ENCODE assay signal across 8 mouse cellular contexts in genomic region chr9:122922436-122922835, GRCm38 (mm10). TPM values are rescaled to one million over a fixed set of nuclear protein-coding genes. Genes with fewer than 3 reads are reported as not detected.
DNase-seq lines count a peak whose midpoint lies in the region; ATAC-seq and TF ChIP-seq lines count a peak whose summit lies in the region.

No protein-coding gene starts in this region.

- no peaks in the 10 kb centered on the region for H3K27me3 ChIP-seq in lung, embryonic 14.5 days (ENCODE audit: insufficient read depth, low read length)
- H3K27me3 ChIP-seq in forebrain, embryonic 14.5 days (replicated peaks; ENCODE audit: control insufficient read depth, insufficient read depth, low read length), result no peaks in the 10 kb centered on the region
- 0 out of 2 replicates have a peak, but pooled peaks cover 8% of the 10 kb centered on the region for H3K27me3 ChIP-seq in limb, embryonic 13.5 days
- H3K27me3 ChIP-seq in small intestine, adult 2 months (ENCODE audit: control insufficient read depth, insufficient read depth, low read length), result peaks cover 5% of the 10 kb centered on the region; the same call in 1 of the 2 replicates

- H3K9ac ChIP-seq in lung, embryonic 14.5 days, result peak overlapping the region; percentile 94
- peak overlapping the region; percentile 98 for H3K9ac ChIP-seq in forebrain, embryonic 14.5 days (ENCODE audit: low read length)
- peak overlapping the region; percentile 95; the same call in 1 of the 2 replicates for H3K9ac ChIP-seq in limb, embryonic 13.5 days

- peak overlapping the region; percentile 74 for H3K4me2 ChIP-seq in lung, embryonic 14.5 days
- peak overlapping the region; percentile 58 for H3K4me2 ChIP-seq in forebrain, embryonic 14.5 days (ENCODE audit: low read length)
- H3K4me2 ChIP-seq in limb, embryonic 13.5 days (replicated peaks), result peak overlapping the region; percentile 67

- H3K9me3 ChIP-seq in lung, embryonic 14.5 days (ENCODE audit: low read depth, low read length), result no peaks in the 10 kb centered on the region
- no peaks in the 10 kb centered on the region for H3K9me3 ChIP-seq in forebrain, embryonic 14.5 days (replicated peaks; ENCODE audit: control insufficient read depth, low read length)
- H3K9me3 ChIP-seq in limb, embryonic 13.5 days, result no peaks in the 10 kb centered on the region

- H3K4me1 ChIP-seq in lung, embryonic 14.5 days (ENCODE audit: insufficient read depth), result peaks cover 4% of the 10 kb centered on the region; the same call in 1 of the 2 replicates
- H3K4me1 ChIP-seq in forebrain, embryonic 14.5 days (ENCODE audit: control insufficient read depth, insufficient read depth, low read length), result peaks cover 4% of the 10 kb centered on the region; the same call in 1 of the 2 replicates
- peaks cover 5% of the 10 kb centered on the region for H3K4me1 ChIP-seq in limb, embryonic 13.5 days
- peaks cover 4% of the 10 kb centered on the region; the same call in 1 of the 2 replicates for H3K4me1 ChIP-seq in small intestine, adult 2 months (ENCODE audit: control insufficient read depth, insufficient read depth, insufficient read length, low read length)

- H3K36me3 ChIP-seq in lung, embryonic 14.5 days (ENCODE audit: insufficient read depth), result peaks cover 29% of the 10 kb centered on the region
- peaks cover 27% of the 10 kb centered on the region for H3K36me3 ChIP-seq in forebrain, embryonic 14.5 days (ENCODE audit: control insufficient read depth, insufficient read depth, low read length)
- peaks cover 29% of the 10 kb centered on the region for H3K36me3 ChIP-seq in limb, embryonic 13.5 days
- peaks cover 4% of the 10 kb centered on the region; the same call in 1 of the 2 replicates for H3K36me3 ChIP-seq in small intestine, adult 2 months (ENCODE audit: control insufficient read depth, insufficient read depth, low read length)

- peak overlapping the region; percentile 76 for H3K4me3 ChIP-seq in lung, embryonic 14.5 days (ENCODE audit: low read depth, low read length)
- H3K4me3 ChIP-seq in forebrain, embryonic 14.5 days (ENCODE audit: low read depth, low read length), result peak overlapping the region; percentile 76
- peak overlapping the region; percentile 81 for H3K4me3 ChIP-seq in limb, embryonic 13.5 days
- 0 out of 2 replicates have a peak overlapping the region, but pooled peaks have one; percentile 95 for H3K4me3 ChIP-seq in small intestine, adult 2 months (ENCODE audit: low read depth, low read length)

- no peak for TF ChIP-seq POLR2A in small intestine, adult 2 months (IDR thresholded peaks at IDR 0.05; ENCODE audit: low read depth, low read length)

- H3K27ac ChIP-seq in lung, embryonic 14.5 days (ENCODE audit: low read depth), result no peak overlapping the region
- H3K27ac ChIP-seq in forebrain, embryonic 14.5 days (ENCODE audit: low read depth, low read length), result no peak overlapping the region
- no peak overlapping the region for H3K27ac ChIP-seq in limb, embryonic 13.5 days
- no peak overlapping the region for H3K27ac ChIP-seq in small intestine, adult 2 months (ENCODE audit: insufficient read depth, low read depth, low read length)

- WGBS in lung, embryonic 14.5 days, result 20% methylated on average over 3 of the region's 3 CpGs
- 24% methylated on average over 3 of the region's 3 CpGs for WGBS in forebrain, embryonic 14.5 days
- WGBS in limb, embryonic 13.5 days, result 18% methylated on average over 3 of the region's 3 CpGs
- 50% methylated on average over 3 of the region's 3 CpGs for WGBS in small intestine, adult 2 months

- ATAC-seq in lung, embryonic 14.5 days (ENCODE audit: insufficient read depth), result peak; percentile 36; the same call in 1 of the 2 replicates
- ATAC-seq in forebrain, embryonic 14.5 days, result no peak
- ATAC-seq in limb, embryonic 13.5 days (ENCODE audit: low FRiP score, low read depth), result no peak

- TF ChIP-seq CTCF in lung, embryonic 14.5 days (IDR thresholded peaks at IDR 0.05; ENCODE audit: low read depth), result no peak
- TF ChIP-seq CTCF in small intestine, adult 2 months (IDR thresholded peaks at IDR 0.05; ENCODE audit: extremely low read depth, insufficient read length, insufficient replicate concordance, low read depth, low read length), result no peak

- DNase-seq in lung, embryonic 14.5 days, result no peak
- DNase-seq in lung, postnatal 10 days, result no peak
- no peak for DNase-seq in forebrain, embryonic 14.5 days (ENCODE audit: low spot score)
- DNase-seq in layer of hippocampus, adult 11-12 months (ENCODE audit: low spot score), result no peak
- no peak for DNase-seq in ovary, adult 18-20 months (ENCODE audit: low spot score)
- no peak for DNase-seq in layer of hippocampus, adult 8-10 months (ENCODE audit: low spot score in 2 of 2)

RNA-seq across cellular contexts. Expression of gene Zfp105, which starts 0.4 kb away (rescaled TPM):
- 22.7 and 24.8 TPM in 2 replicates for polyA plus RNA-seq in lung, embryonic 14.5 days (2014; fragmentation: Nextera tagmentation; extraction: Ambion mirVana)
- polyA plus RNA-seq in forebrain, embryonic 14.5 days (2014; fragmentation: Nextera tagmentation; extraction: Ambion mirVana), result 20.8 and 23.6 TPM in 2 replicates
- 29.6 and 32.2 TPM in 2 replicates for polyA plus RNA-seq in limb, embryonic 13.5 days (2015; fragmentation: Nextera tagmentation; extraction: Ambion mirVana)
- polyA plus RNA-seq in small intestine, adult 2 months (2012; rRNA removed), result 0.19 and 0.46 TPM in 2 replicates
- total RNA-seq in layer of hippocampus, adult 8-10 months (2022), result 1 to 10 TPM; 6.9 to 9.9 (median 8.2) TPM

RNA-seq across cellular contexts. Expression of gene 1110059G10Rik, which starts 28.4 kb away (rescaled TPM):
- 30.4 and 32.8 TPM in 2 replicates for polyA plus RNA-seq in lung, embryonic 14.5 days (2014; fragmentation: Nextera tagmentation; extraction: Ambion mirVana)
- 44.1 and 46.3 TPM in 2 replicates for polyA plus RNA-seq in forebrain, embryonic 14.5 days (2014; fragmentation: Nextera tagmentation; extraction: Ambion mirVana)
- 33.5 and 33.7 TPM in 2 replicates for polyA plus RNA-seq in limb, embryonic 13.5 days (2015; fragmentation: Nextera tagmentation; extraction: Ambion mirVana)
- 0.22 and 1.5 TPM in 2 replicates for polyA plus RNA-seq in small intestine, adult 2 months (2012; rRNA removed)
- total RNA-seq in layer of hippocampus, adult 8-10 months (2022), result 10 to 100 TPM; 20.9 to 24.6 (median 23.0) TPM

RNA-seq across cellular contexts. Expression of gene Kif15, which starts 28.4 kb away (rescaled TPM):
- polyA plus RNA-seq in lung, embryonic 14.5 days (2014; fragmentation: Nextera tagmentation; extraction: Ambion mirVana), result 80.5 and 82.9 TPM in 2 replicates
- polyA plus RNA-seq in forebrain, embryonic 14.5 days (2014; fragmentation: Nextera tagmentation; extraction: Ambion mirVana), result 24.2 and 26.4 TPM in 2 replicates
- 58.2 and 63.6 TPM in 2 replicates for polyA plus RNA-seq in limb, embryonic 13.5 days (2015; fragmentation: Nextera tagmentation; extraction: Ambion mirVana)
- 1.4 and 2.6 TPM in 2 replicates for polyA plus RNA-seq in small intestine, adult 2 months (2012; rRNA removed)
- under 1 TPM; 0.65 to 0.99 (median 0.81) TPM for total RNA-seq in layer of hippocampus, adult 8-10 months (2022)

RNA-seq across cellular contexts. Expression of gene Zkscan7, which starts 37.0 kb away (rescaled TPM):
- polyA plus RNA-seq in lung, embryonic 14.5 days (2014; fragmentation: Nextera tagmentation; extraction: Ambion mirVana), result 2.5 and 3.0 TPM in 2 replicates
- polyA plus RNA-seq in forebrain, embryonic 14.5 days (2014; fragmentation: Nextera tagmentation; extraction: Ambion mirVana), result 1.3 and 1.4 TPM in 2 replicates
- 3.7 and 4.9 TPM in 2 replicates for polyA plus RNA-seq in limb, embryonic 13.5 days (2015; fragmentation: Nextera tagmentation; extraction: Ambion mirVana)
- polyA plus RNA-seq in small intestine, adult 2 months (2012; rRNA removed), result 1.0 and 1.9 TPM in 2 replicates
- 1 to 10 TPM; 4.1 to 6.5 (median 5.9) TPM for total RNA-seq in layer of hippocampus, adult 8-10 months (2022)

RNA-seq across cellular contexts. Expression of gene Zfp445, which starts 56.6 kb away (rescaled TPM):
- polyA plus RNA-seq in lung, embryonic 14.5 days (2014; fragmentation: Nextera tagmentation; extraction: Ambion mirVana), result 70.9 and 71.0 TPM in 2 replicates
- 63.1 and 79.1 TPM in 2 replicates for polyA plus RNA-seq in forebrain, embryonic 14.5 days (2014; fragmentation: Nextera tagmentation; extraction: Ambion mirVana)
- 75.2 and 88.0 TPM in 2 replicates for polyA plus RNA-seq in limb, embryonic 13.5 days (2015; fragmentation: Nextera tagmentation; extraction: Ambion mirVana)
- 3.7 and 9.2 TPM in 2 replicates for polyA plus RNA-seq in small intestine, adult 2 months (2012; rRNA removed)
- total RNA-seq in layer of hippocampus, adult 8-10 months (2022), result 100 to 1,000 TPM; 151 to 196 (median 188) TPM

Comparison
In these comparisons a context has a peak if more than half of its experiments do, and no peak if none do; other contexts are left out.
1. RNA of gene Zfp105, which starts 0.4 kb away (polyA plus RNA-seq): 29.6 to 32.2 TPM in limb, embryonic 13.5 days, 20.8 to 23.6 TPM in forebrain, embryonic 14.5 days and 22.7 to 24.8 TPM in lung, embryonic 14.5 days; 0.19 to 0.46 TPM in small intestine, adult 2 months; every median in the first group is over 10 times any median in the second.
2. RNA of gene 1110059G10Rik, which starts 28.4 kb away (polyA plus RNA-seq): 44.1 to 46.3 TPM in forebrain, embryonic 14.5 days, 33.5 to 33.7 TPM in limb, embryonic 13.5 days and 30.4 to 32.8 TPM in lung, embryonic 14.5 days; 0.22 to 1.5 TPM in small intestine, adult 2 months; every median in the first group is over 10 times any median in the second.
3. Peak in every context shown above with its lines, with median percentiles within 50 percentile points of each other: H3K4me2 ChIP-seq, H3K4me3 ChIP-seq and H3K9ac ChIP-seq.